Mouse (Mus musculus): Measurements from ENCODE around the gene Ppef2. TPM values are rescaled to one million over a fixed set of nuclear protein-coding genes. Genes with fewer than 3 reads are reported as not detected.

Gene Ppef2
- total RNA-seq (2021): under 1 TPM in 1 of 2 experiments, not detected in 1; 0.08 TPM
- long read RNA-seq, experiment 1: 0 reads
- long read RNA-seq, experiment 2: 0 reads

GRCm38 (mm10) chr5:92256218-92256617 is at the start of gene Ppef2:
TSS of gene Ppef2 (minus strand) at chr5:92256278.
- intact Hi-C loops (cut with DNase I; ENCODE audit: low total_unique reads): no loop called here
- DNase-seq: no peak

- intact Hi-C loops (cut with DNase I; ENCODE audit: low total_unique reads): no loop called here
- DNase-seq: no peak
Observed at GRCm38 (mm10) chr5:92304291-92304690, 48.2 kb upstream of the Ppef2 start.

GRCm38 (mm10) chr5:92302149-92302840 is 46.2 kb upstream of the Ppef2 start:
- intact Hi-C loops (cut with DNase I; ENCODE audit: low total_unique reads): no loop called here
- no peak for DNase-seq

GRCm38 (mm10) chr5:92294525-92294924 is 38.4 kb upstream of the Ppef2 start:
- intact Hi-C loops (cut with DNase I; ENCODE audit: low total_unique reads): no loop called here
- no peak for DNase-seq

- no peak for DNase-seq
- intact Hi-C loops (cut with DNase I; ENCODE audit: low total_unique reads): no loop called here
Observed at GRCm38 (mm10) chr5:92291652-92292414, 35.8 kb upstream of the Ppef2 start.

GRCm38 (mm10) chr5:92287840-92288239 is 31.8 kb upstream of the Ppef2 start:
- DNase-seq: no peak
- intact Hi-C loops (cut with DNase I; ENCODE audit: low total_unique reads): loop anchor here (5.0 kb wide), 1 partner anchor 116 kb away; no protein-coding TSS in a partner anchor

GRCm38 (mm10) chr5:92283107-92283506 is 27.0 kb upstream of the Ppef2 start:
- intact Hi-C loops (cut with DNase I; ENCODE audit: low total_unique reads): no loop called here

GRCm38 (mm10) chr5:92282571-92282970 is 26.5 kb upstream of the Ppef2 start:
- DNase-seq: peak; percentile 38

More at GRCm38 (mm10) chr5:92283107-92283506, 27.0 kb upstream of the Ppef2 start:
- DNase-seq: no peak

GRCm38 (mm10) chr5:92278942-92279537 is 23.0 kb upstream of the Ppef2 start:
- peak; percentile 15 for DNase-seq
- intact Hi-C loops (cut with DNase I; ENCODE audit: low total_unique reads): no loop called here

More at GRCm38 (mm10) chr5:92282571-92282970, 26.5 kb upstream of the Ppef2 start:
- intact Hi-C loops (cut with DNase I; ENCODE audit: low total_unique reads): no loop called here

GRCm38 (mm10) chr5:92277437-92278394 is 21.6 kb upstream of the Ppef2 start, which contains the start of gene Naaa:
TSS of gene Naaa (minus strand) at chr5:92278170.
- intact Hi-C loops (cut with DNase I; ENCODE audit: low total_unique reads): no loop called here
- DNase-seq: peak; percentile 91

- intact Hi-C loops (cut with DNase I; ENCODE audit: low total_unique reads): no loop called here
- DNase-seq: no peak
Observed at GRCm38 (mm10) chr5:92270496-92270895, 14.4 kb upstream of the Ppef2 start.

GRCm38 (mm10) chr5:92263761-92264359 is 7.8 kb upstream of the Ppef2 start:
- intact Hi-C loops (cut with DNase I; ENCODE audit: low total_unique reads): no loop called here

GRCm38 (mm10) chr5:92262646-92263045 is 6.6 kb upstream of the Ppef2 start:
- intact Hi-C loops (cut with DNase I; ENCODE audit: low total_unique reads): no loop called here
- DNase-seq: no peak

More at GRCm38 (mm10) chr5:92263761-92264359, 7.8 kb upstream of the Ppef2 start:
- peak; percentile 47 for DNase-seq

- DNase-seq: no peak
- intact Hi-C loops (cut with DNase I; ENCODE audit: low total_unique reads): no loop called here
Observed at GRCm38 (mm10) chr5:92254476-92254875, 1.6 kb downstream of the Ppef2 start.

- DNase-seq: no peak
- intact Hi-C loops (cut with DNase I; ENCODE audit: low total_unique reads): no loop called here
Observed at GRCm38 (mm10) chr5:92252797-92253343, 3.2 kb downstream of the Ppef2 start.

- intact Hi-C loops (cut with DNase I; ENCODE audit: low total_unique reads): no loop called here
- DNase-seq: no peak
Observed at GRCm38 (mm10) chr5:92252031-92252430, 4.0 kb downstream of the Ppef2 start.

GRCm38 (mm10) chr5:92248614-92249013 is 7.5 kb downstream of the Ppef2 start:
- DNase-seq: no peak
- intact Hi-C loops (cut with DNase I; ENCODE audit: low total_unique reads): no loop called here

- no peak for DNase-seq
- intact Hi-C loops (cut with DNase I; ENCODE audit: low total_unique reads): no loop called here
Observed at GRCm38 (mm10) chr5:92245483-92245882, 10.6 kb downstream of the Ppef2 start.
